Comparison of ENCODE assay signal across 23 mouse cellular contexts in genomic region chr9:120857849-120858510, GRCm38 (mm10).
A peak's percentile ranks its signal among the peaks of the same experiment; 100 is the strongest.
DNase-seq lines count a peak whose midpoint lies in the region; ATAC-seq and TF ChIP-seq lines count a peak whose summit lies in the region.
"Had no signal": no experiment of that assay in that cellular context is flagged by ENCODE, and none has a peak within 500 bp of the region (broad histone marks: within the 10 kb centered on the region; RNA-seq: fewer than 3 reads in every experiment).

No protein-coding gene starts in this region.

- peak; percentile 45 for ATAC-seq in liver, postnatal 0 days
- ATAC-seq in erythroid progenitor cell, adult 5-6 weeks (replicated peaks; ENCODE audit: low FRiP score, poor library complexity, severe bottlenecking): peak; percentile 88
- ATAC-seq: forebrain, embryonic 13.5 days; forebrain, postnatal 0 days; hindbrain, embryonic 16.5 days; inflammation-experienced regulatory T-cells, adult 6 months had no signal

- H3K36me3 ChIP-seq in liver, postnatal 0 days (replicated peaks; ENCODE audit: insufficient read depth, low read length): no peaks in the 10 kb centered on the region
- H3K36me3 ChIP-seq: embryonic facial prominence, embryonic 12.5 days; heart, embryonic 10.5 days; hindbrain, embryonic 12.5 days had no signal

- DNase-seq in liver, postnatal 0 days: no peak
- DNase-seq in liver (no peak), MEL-GATA-1-ER (ENCODE audit: extremely low read depth, low read depth) (peak; percentile 94)
- DNase-seq in right cerebral cortex, postnatal 14 days: no peak
- no peak for DNase-seq in gastrocnemius, postnatal 4 days (ENCODE audit: low spot score in 2 of 2)
- DNase-seq in kidney, adult 8-10 months: no peak
- DNase-seq: adrenal gland, adult 8-10 months; adrenal gland, postnatal 36 days; cerebellum, adult 11 months; cerebellum, adult 8-10 months; cerebellum, postnatal 14 days; forebrain, postnatal 0 days; gastrocnemius, postnatal 14 days; heart, adult 18-20 months; heart, postnatal 10 days; heart, postnatal 4 days had no signal

- no peaks in the 10 kb centered on the region for H3K9me3 ChIP-seq in liver, postnatal 0 days (ENCODE audit: low read length)
- H3K9me3 ChIP-seq: embryonic facial prominence, embryonic 12.5 days; forebrain, embryonic 13.5 days; heart, embryonic 10.5 days; hindbrain, embryonic 12.5 days had no signal

- peak; percentile 69 for TF ChIP-seq EP300 in liver, postnatal 0 days (IDR thresholded peaks at IDR 0.05; ENCODE audit: low read depth)

- H3K4me2 ChIP-seq in liver, postnatal 0 days (ENCODE audit: low read depth, low read length): no peak overlapping the region
- H3K4me2 ChIP-seq: embryonic facial prominence, embryonic 12.5 days; forebrain, embryonic 13.5 days; hindbrain, embryonic 12.5 days had no signal

- no peaks in the 10 kb centered on the region for H3K27me3 ChIP-seq in liver, postnatal 0 days (ENCODE audit: insufficient read depth, low read length)
- H3K27me3 ChIP-seq: embryonic facial prominence, embryonic 12.5 days; forebrain, embryonic 13.5 days had no signal

- peaks cover 12% of the 10 kb centered on the region for H3K4me1 ChIP-seq in liver, postnatal 0 days (ENCODE audit: insufficient read depth)

- H3K27ac ChIP-seq in liver, postnatal 0 days (ENCODE audit: low read depth): no peak overlapping the region
- H3K27ac ChIP-seq: embryonic facial prominence, embryonic 12.5 days; forebrain, embryonic 13.5 days; hindbrain, embryonic 12.5 days had no signal

- 57% methylated on average over 6 of the region's 6 CpGs for WGBS in liver, postnatal 0 days (ENCODE audit: insufficient replicate concordance)

- H3K4me3 ChIP-seq in liver, postnatal 0 days (ENCODE audit: low read depth, low read length): no peak overlapping the region
- H3K4me3 ChIP-seq: embryonic facial prominence, embryonic 12.5 days; forebrain, embryonic 13.5 days; heart, embryonic 10.5 days; hindbrain, embryonic 12.5 days had no signal

- H3K9ac ChIP-seq in liver, postnatal 0 days (replicated peaks): no peak overlapping the region
- H3K9ac ChIP-seq: embryonic facial prominence, embryonic 12.5 days; forebrain, embryonic 13.5 days; forebrain, postnatal 0 days; hindbrain, embryonic 12.5 days had no signal

- no peak for TF ChIP-seq CTCF in liver, postnatal 0 days (IDR thresholded peaks at IDR 0.05; ENCODE audit: low read depth)
